Mouse (Mus musculus) T-cell, adult 2 months (primary cell): Measurements from ENCODE around the gene Matk.
A peak's percentile ranks its signal among the peaks of the same experiment; 100 is the strongest.

Experiments used
- DNase-seq: peaks from one replicate; pipeline ENCODE4 v3.0.0; 2022; ENCODE audit warnings: low spot score

The Matk gene

DNA sequence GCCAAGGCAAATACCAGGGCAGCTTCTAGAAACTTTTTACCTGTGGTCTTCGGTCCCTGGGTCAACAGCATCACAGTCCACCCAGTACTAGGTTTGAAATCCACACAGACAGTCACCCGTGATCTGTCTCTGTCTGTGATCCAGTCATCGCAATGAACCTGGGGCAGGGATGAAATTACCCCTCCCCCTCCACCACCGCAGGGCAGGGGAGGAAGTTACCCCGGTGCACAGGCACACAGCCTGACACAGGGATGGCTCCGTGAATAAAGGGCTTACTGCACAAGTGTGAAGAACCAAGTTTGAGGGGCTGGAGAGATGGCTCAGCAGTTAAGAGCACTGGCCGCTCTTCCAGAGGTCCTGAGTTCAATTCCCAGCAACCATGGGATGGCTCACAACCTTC, 51.0 kb downstream of the Matk start:
- peak; percentile 64 for DNase-seq

- DNase-seq: peak; percentile 65
These were observed 52.0 kb downstream of the Matk start for GRCm38 (mm10) chr10:81304597-81305238.

GRCm38 (mm10) chr10:81305663-81306062, 52.9 kb downstream of the Matk start:
- DNase-seq: no peak

GRCm38 (mm10) chr10:81306173-81306668, 53.5 kb downstream of the Matk start:
- no peak for DNase-seq

GRCm38 (mm10) chr10:81306837-81307682, 54.3 kb downstream of the Matk start:
- no peak for DNase-seq

DNA sequence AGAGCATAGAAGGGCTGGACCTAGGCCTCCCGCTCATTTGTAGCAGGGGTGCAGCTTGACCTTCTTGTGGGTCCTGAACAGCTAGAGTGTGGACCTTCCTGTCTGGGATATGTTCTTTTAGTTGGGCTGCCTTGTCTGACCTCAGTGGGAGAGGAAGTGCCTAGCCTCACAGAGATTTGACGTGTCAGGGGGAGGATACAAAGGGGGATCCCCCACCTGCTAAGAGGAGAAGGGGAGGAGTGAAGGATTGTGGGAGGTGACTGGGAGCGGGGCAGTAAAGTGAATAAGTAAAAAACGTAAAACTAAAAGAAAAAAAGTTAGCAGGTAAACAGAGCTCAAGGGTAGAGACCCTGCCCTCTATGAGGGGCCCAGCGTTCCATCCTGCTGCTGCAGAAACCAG, 56.8 kb downstream of the Matk start:
- no peak for DNase-seq
